Mouse (Mus musculus) stomach, postnatal 0 days (tissue): ENCODE results near the gene Elmsan1.

Experiments used
- CTCF ChIP-seq: IDR thresholded peaks from 2 replicates; pipeline ENCODE4 v1.5.1; 2016; ENCODE audit warnings: antibody characterized with exemption, low read depth, mild to moderate bottlenecking, moderate library complexity
- EP300 ChIP-seq: optimal IDR thresholded peaks from 2 replicates; pipeline ENCODE3; 2016; ENCODE audit warnings: antibody characterized with exemption

DNA sequence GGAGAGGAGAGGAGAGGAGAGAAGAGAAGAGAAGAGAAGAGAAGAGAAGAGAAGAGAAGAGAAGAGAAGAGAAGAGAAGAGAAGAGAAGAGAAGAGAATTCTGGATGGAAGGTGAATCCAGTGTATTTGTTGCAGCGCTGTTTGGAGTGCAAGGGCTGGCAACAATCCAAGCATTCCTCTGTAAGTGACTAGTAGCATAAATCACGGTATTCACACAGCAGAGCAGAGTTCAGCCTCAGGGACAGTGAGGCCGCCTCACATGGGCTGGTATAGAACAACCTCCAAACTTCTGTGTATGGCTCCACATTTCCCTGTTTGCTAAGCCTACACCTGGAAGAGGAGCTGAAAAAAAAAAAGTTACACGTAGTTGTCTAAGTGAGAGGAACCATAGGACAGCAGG lies 6.4 kb downstream of the Elmsan1 start:
- TF ChIP-seq CTCF (no peak), EP300 (no peak)
